Mouse (Mus musculus) MEL (cell line): ENCODE data around the gene Atp6v0b. TPM values are rescaled to one million over a fixed set of nuclear protein-coding genes. Genes with fewer than 3 reads are reported as not detected.

Experiments used
- DNase-seq: peaks from one replicate; pipeline ENCODE4 v3.0.0; 2011; ENCODE audit warnings: low read depth, low spot score
- H3K27ac ChIP-seq: 2 replicates; pipeline ENCODE4 v1.5.1; 2012; ENCODE audit warnings: low read depth, mild to moderate bottlenecking, control low read depth, low read length, moderate library complexity; ENCODE audit not compliant: control insufficient read depth
- H3K27me3 ChIP-seq, 2 experiments: fragments of 150-350 bp in 1 of 2; sonication (generic) in 1 of 2; 2 replicates each; pipeline ENCODE4 v1.6.1; 2012; ENCODE audit warnings: low read length in 2 of 2, mild to moderate bottlenecking in 2 of 2, improper control_type of control experiment in 1 of 2, moderate library complexity in 1 of 2; ENCODE audit not compliant: insufficient read depth in 2 of 2, control insufficient read depth in 1 of 2
- H3K36me3 ChIP-seq, 2 experiments: 2 replicates each; pipeline ENCODE4 v1.6.1; 2012 to 2014; ENCODE audit warnings: low read length in 2 of 2, improper control_type of control experiment in 1 of 2, inconsistent platforms in 1 of 2, mild to moderate bottlenecking in 1 of 2; ENCODE audit not compliant: insufficient read depth in 2 of 2, control insufficient read depth in 1 of 2
- H3K4me1 ChIP-seq, 2 experiments: fragments of 150-350 bp in 1 of 2; sonication (generic) in 1 of 2; 2 replicates each; pipeline ENCODE4 v1.6.1; 2012; ENCODE audit warnings: low read length in 2 of 2, improper control_type of control experiment in 1 of 2, mild to moderate bottlenecking in 1 of 2; ENCODE audit not compliant: insufficient read depth in 2 of 2, control insufficient read depth in 1 of 2
- H3K4me3 ChIP-seq, 2 experiments: fragments of 150-350 bp in 1 of 2; sonication (generic) in 1 of 2; 2 replicates each; pipeline ENCODE4 v1.5.1; 2012; ENCODE audit warnings: low read depth in 2 of 2, low read length in 2 of 2, mild to moderate bottlenecking in 2 of 2, moderate library complexity in 2 of 2, control low read depth in 1 of 2, improper control_type of control experiment in 1 of 2; ENCODE audit not compliant: control insufficient read depth in 1 of 2, insufficient read depth in 1 of 2
- H3K79me2 ChIP-seq: 2 replicates; pipeline ENCODE4 v1.6.1; 2012; ENCODE audit warnings: mild to moderate bottlenecking, low read length, moderate library complexity; ENCODE audit not compliant: control insufficient read depth, poor library complexity, insufficient read depth
- H3K9ac ChIP-seq: 2 replicates; pipeline ENCODE4 v1.6.1; 2012; ENCODE audit warnings: low read depth, mild to moderate bottlenecking, control low read depth, low read length, moderate library complexity; ENCODE audit not compliant: control insufficient read depth, poor library complexity, severe bottlenecking
- H3K9me3 ChIP-seq: fragments of 150-350 bp; sonication (generic); replicated peaks from 2 replicates; pipeline ENCODE4 v1.6.1; 2012; ENCODE audit warnings: mild to moderate bottlenecking, low read length, improper control_type of control experiment, moderate library complexity; ENCODE audit not compliant: insufficient read depth
- BHLHE40 ChIP-seq: IDR thresholded peaks from 2 replicates; pipeline ENCODE4 v1.6.1; 2012; ENCODE audit warnings: low read depth, mild to moderate bottlenecking, inconsistent platforms, low read length, improper control_type of control experiment, borderline replicate concordance
- CHD1 ChIP-seq: IDR thresholded peaks from 2 replicates; pipeline ENCODE4 v1.6.1; 2012; ENCODE audit warnings: low read depth, mild to moderate bottlenecking, inconsistent platforms, low read length, improper control_type of control experiment
- CTCF ChIP-seq, 3 experiments: IDR thresholded peaks in 2 of 3; conservative IDR thresholded peaks in 1 of 3; 2 replicates each; pipeline ENCODE4 v1.5.1; 2011 to 2012; ENCODE audit warnings: low read length in 3 of 3, low read depth in 2 of 3, mild to moderate bottlenecking in 2 of 3, improper control_type of control experiment in 1 of 3, inconsistent platforms in 1 of 3, mixed read lengths in 1 of 3, moderate library complexity in 1 of 3; ENCODE audit not compliant: control insufficient read depth in 1 of 3, insufficient read depth in 1 of 3, poor library complexity in 1 of 3, severe bottlenecking in 1 of 3
- ETS1 ChIP-seq: IDR thresholded peaks from 2 replicates; pipeline ENCODE4 v1.6.1; 2012; ENCODE audit warnings: low read depth, mild to moderate bottlenecking, inconsistent platforms, low read length, improper control_type of control experiment, moderate library complexity
- GABPA ChIP-seq: IDR thresholded peaks from 2 replicates; pipeline ENCODE4 v1.6.1; 2012; ENCODE audit warnings: low read depth, mild to moderate bottlenecking, inconsistent platforms, low read length, improper control_type of control experiment, moderate library complexity
- JUND ChIP-seq: IDR thresholded peaks from 2 replicates; pipeline ENCODE4 v1.6.1; 2011; ENCODE audit warnings: low read depth, mild to moderate bottlenecking, improper control_type of control experiment, low read length
- MAFK ChIP-seq: IDR thresholded peaks from 2 replicates; pipeline ENCODE4 v1.6.1; 2011; ENCODE audit warnings: low read depth, mild to moderate bottlenecking, low read length, improper control_type of control experiment, borderline replicate concordance
- MEF2A ChIP-seq: IDR thresholded peaks from 2 replicates; pipeline ENCODE4 v1.6.1; 2014; ENCODE audit warnings: low read depth, mild to moderate bottlenecking, inconsistent platforms, low read length, improper control_type of control experiment; ENCODE audit not compliant: poor library complexity, insufficient replicate concordance, severe bottlenecking; ENCODE audit errors: extremely low read depth
- POLR2A ChIP-seq, 2 experiments: IDR thresholded peaks; 2 replicates each; pipeline ENCODE4 v1.6.1; 2011 to 2012; ENCODE audit warnings: low read length in 2 of 2, mild to moderate bottlenecking in 2 of 2, control low read depth in 1 of 2, improper control_type of control experiment in 1 of 2, low read depth in 1 of 2, moderate library complexity in 1 of 2; ENCODE audit not compliant: control insufficient read depth in 1 of 2, insufficient read depth in 1 of 2, poor library complexity in 1 of 2
- RAD21 ChIP-seq: IDR thresholded peaks from 2 replicates; pipeline ENCODE4 v1.6.1; 2011; ENCODE audit warnings: mild to moderate bottlenecking, low read depth, low read length, improper control_type of control experiment
- RCOR1 ChIP-seq: IDR thresholded peaks from 2 replicates; pipeline ENCODE4 v1.6.1; 2012; ENCODE audit warnings: low read depth, mild to moderate bottlenecking, inconsistent platforms, low read length, improper control_type of control experiment
- SMC3 ChIP-seq: IDR thresholded peaks from 2 replicates; pipeline ENCODE4 v1.6.1; 2011; ENCODE audit warnings: low read depth, low read length, improper control_type of control experiment
- TAL1 ChIP-seq: IDR thresholded peaks from 2 replicates; pipeline ENCODE4 v1.6.1; 2012; ENCODE audit warnings: mild to moderate bottlenecking, inconsistent platforms, low read length, moderate library complexity, mixed read lengths
- TCF12 ChIP-seq: IDR thresholded peaks from 2 replicates; pipeline ENCODE4 v1.6.1; 2014; ENCODE audit warnings: low read depth, mild to moderate bottlenecking, inconsistent platforms, low read length, improper control_type of control experiment, moderate library complexity
- UBTF ChIP-seq: IDR thresholded peaks from 2 replicates; pipeline ENCODE4 v1.6.1; 2012; ENCODE audit warnings: low read depth, mild to moderate bottlenecking, inconsistent platforms, low read length, improper control_type of control experiment, moderate library complexity, borderline replicate concordance; ENCODE audit not compliant: insufficient read depth
- USF1 ChIP-seq: IDR thresholded peaks from 2 replicates; pipeline ENCODE4 v1.6.1; 2014; ENCODE audit warnings: low read depth, mild to moderate bottlenecking, inconsistent platforms, low read length, improper control_type of control experiment, moderate library complexity
- USF2 ChIP-seq, 2 experiments: IDR thresholded peaks; 2 replicates each; pipeline ENCODE4 v1.6.1; 2011 to 2012; ENCODE audit warnings: improper control_type of control experiment in 2 of 2, low read length in 2 of 2, borderline replicate concordance in 1 of 2, inconsistent platforms in 1 of 2, low read depth in 1 of 2, mild to moderate bottlenecking in 1 of 2; ENCODE audit not compliant: insufficient read depth in 1 of 2
- ZC3H11A ChIP-seq: IDR thresholded peaks from 2 replicates; pipeline ENCODE4 v1.6.1; 2012; ENCODE audit warnings: low read depth, mild to moderate bottlenecking, inconsistent platforms, low read length, improper control_type of control experiment
- ZKSCAN1 ChIP-seq: IDR thresholded peaks from 2 replicates; pipeline ENCODE4 v1.6.1; 2012; ENCODE audit warnings: low read depth, mild to moderate bottlenecking, inconsistent platforms, low read length, improper control_type of control experiment, moderate library complexity
- polyA plus RNA-seq, 2 experiments: library from polyadenylated mRNA; stranded (reverse) in 1 of 2; unstranded in 1 of 2; fragments of >175 nt in 1 of 2; fragments of >200 nt in 1 of 2; gene quantifications; 2 replicates each; pipeline versions ENCODE4 v1.2.1 to v1.2.4; 2012; ENCODE audit warnings: low replicate concordance in 2 of 2, low read depth in 1 of 2; ENCODE audit not compliant: insufficient read length in 2 of 2, insufficient read depth in 1 of 2, missing spikeins in 1 of 2
- total RNA-seq: library from RNA; depleted of rRNA; stranded (reverse); fragments of 300-350 nt; gene quantifications from 2 replicates; pipeline ENCODE4 v1.2.3, GENCODE M21; 2012

The Atp6v0b gene
- total and polyA plus RNA-seq, 3 experiments, result 286 to 343 TPM; not detected in 1

DNA sequence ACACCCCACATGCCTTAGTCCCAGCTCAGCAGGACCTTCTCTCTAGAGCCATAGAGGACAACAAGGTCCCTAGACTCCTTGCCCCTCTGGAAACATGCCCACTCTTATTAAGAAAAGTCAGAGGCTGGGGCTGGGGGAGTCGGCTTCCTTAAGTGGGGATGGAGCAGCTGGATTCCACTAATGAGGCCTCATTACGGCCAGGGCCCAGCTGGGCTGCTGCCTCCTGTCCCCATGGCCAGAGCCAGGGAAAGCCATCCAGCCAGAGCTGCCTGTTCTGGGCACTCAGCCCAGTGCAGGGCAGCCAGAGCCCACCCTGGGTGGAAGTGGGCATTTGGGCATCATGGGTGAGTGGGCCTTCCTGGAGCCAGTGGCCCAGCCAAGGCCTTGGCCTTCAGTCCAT is 40.1 kb downstream of the Atp6v0b start:
- H3K9ac ChIP-seq, result no peak overlapping the region
- H3K4me3 ChIP-seq, result no peak overlapping the region
- no peaks in the 10 kb centered on the region for H3K79me2 ChIP-seq
- no peaks in the 10 kb centered on the region; a peak in 1 of 4 replicates for H3K36me3 ChIP-seq
- no peak overlapping the region for H3K27ac ChIP-seq
- TF ChIP-seq ZC3H11A (no peak), ETS1 (no peak), CHD1 (no peak), BHLHE40 (no peak), CTCF (IDR thresholded peaks at IDR 0.05 in 2 of 3, conservative IDR thresholded peaks at IDR 0.05 in 1 of 3; ENCODE audit: control insufficient read depth in 1 of 3, insufficient read depth in 1 of 3, low read depth in 2 of 3, low read length in 3 of 3, poor library complexity in 1 of 3, severe bottlenecking in 1 of 3) (no peak)
- no peaks in the 10 kb centered on the region for H3K9me3 ChIP-seq
- no peaks in the 10 kb centered on the region for H3K4me1 ChIP-seq
- no peak for DNase-seq
- no peaks in the 10 kb centered on the region for H3K27me3 ChIP-seq

DNA sequence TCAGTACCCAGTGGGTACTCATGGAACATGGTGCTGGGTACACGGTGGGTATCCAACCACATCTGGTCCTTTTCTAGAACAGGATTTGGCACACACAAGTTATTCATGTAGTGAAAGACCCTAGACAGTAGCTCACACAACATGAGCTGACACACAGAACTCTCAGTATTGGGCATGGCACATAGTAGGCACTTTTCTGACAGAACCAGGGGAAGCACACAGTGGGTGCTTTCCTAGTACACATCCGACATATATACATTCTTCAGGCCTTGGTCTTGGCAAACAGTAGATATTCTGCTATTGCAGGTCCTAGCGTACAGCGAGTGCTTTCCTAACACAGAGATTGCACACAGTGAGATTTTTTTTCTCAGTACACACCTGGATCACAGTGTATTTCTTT is 40.9 kb downstream of the Atp6v0b start:
- Histone ChIP-seq H3K36me3 (no peaks in the 10 kb centered on the region; a peak in 1 of 4 replicates), H3K9ac (no peak overlapping the region)

GRCm38 (mm10) chr4:117845316-117845715 is 41.8 kb downstream of the Atp6v0b start:
- no peak for DNase-seq
- H3K36me3 ChIP-seq, result no peaks in the 10 kb centered on the region; a peak in 1 of 4 replicates
- no peak overlapping the region for H3K27ac ChIP-seq
- TF ChIP-seq MEF2A (no peak), POLR2A (IDR thresholded peaks at IDR 0.05; ENCODE audit: control insufficient read depth in 1 of 2, insufficient read depth in 1 of 2, low read depth in 1 of 2, low read length in 2 of 2, poor library complexity in 1 of 2) (no peak), CHD1 (no peak), USF2 (IDR thresholded peaks at IDR 0.05; ENCODE audit: borderline replicate concordance in 1 of 2, insufficient read depth in 1 of 2, low read depth in 1 of 2, low read length in 2 of 2) (no peak), RCOR1 (no peak), SMC3 (no peak), TCF12 (no peak), JUND (no peak), MAFK (no peak), TAL1 (no peak), USF1 (no peak), ZC3H11A (no peak), UBTF (no peak)
- no peaks in the 10 kb centered on the region for H3K4me1 ChIP-seq
- H3K4me3 ChIP-seq, result no peak overlapping the region
- no peaks in the 10 kb centered on the region for H3K79me2 ChIP-seq
- H3K9me3 ChIP-seq, result no peaks in the 10 kb centered on the region
- no peak overlapping the region for H3K9ac ChIP-seq
- no peaks in the 10 kb centered on the region for H3K27me3 ChIP-seq

More for the DNA sequence above, 40.9 kb downstream of the Atp6v0b start:
- Histone ChIP-seq H3K9me3 (no peaks in the 10 kb centered on the region), H3K4me3 (no peak overlapping the region), H3K27ac (no peak overlapping the region), H3K4me1 (no peaks in the 10 kb centered on the region), H3K27me3 (no peaks in the 10 kb centered on the region), H3K79me2 (no peaks in the 10 kb centered on the region)
- no peak for TF ChIP-seq GABPA
- TF ChIP-seq ZKSCAN1, result peak; percentile 98
- no peak for TF ChIP-seq RAD21
- no peak for TF ChIP-seq CTCF (IDR thresholded peaks at IDR 0.05 in 2 of 3, conservative IDR thresholded peaks at IDR 0.05 in 1 of 3; ENCODE audit: control insufficient read depth in 1 of 3, insufficient read depth in 1 of 3, low read depth in 2 of 3, low read length in 3 of 3, poor library complexity in 1 of 3, severe bottlenecking in 1 of 3)
- no peak for DNase-seq
